Mouse (Mus musculus) cerebellum, adult 9-11 months (tissue): ENCODE data around the gene Olfr732.

ENCODE experiments used
- DNase-seq: peaks from one replicate; pipeline ENCODE4 v3.0.0; 2022

The Olfr732 gene

DNA sequence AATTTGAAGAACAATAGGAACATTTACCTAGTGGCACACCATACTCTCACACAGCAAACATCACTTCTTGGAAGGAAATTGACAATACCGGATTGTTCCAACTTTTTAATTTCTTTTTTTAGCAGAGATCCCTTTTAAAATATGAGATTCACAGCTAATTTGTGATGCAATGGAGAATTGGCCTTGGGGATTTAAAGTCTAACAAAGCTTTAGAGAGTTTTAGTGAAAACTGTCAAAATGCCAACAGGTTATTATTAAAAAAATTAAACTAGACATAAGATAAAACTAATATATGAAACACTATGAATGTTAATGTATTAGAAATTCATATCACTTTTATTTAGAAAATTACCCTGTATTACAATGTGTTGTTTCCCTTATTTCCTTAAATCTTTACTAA, at the start of gene Olfr732:
TSS of gene Olfr732 (minus strand) at position 101 of the 400 bp plus-strand sequence.
- no peak for DNase-seq

DNA sequence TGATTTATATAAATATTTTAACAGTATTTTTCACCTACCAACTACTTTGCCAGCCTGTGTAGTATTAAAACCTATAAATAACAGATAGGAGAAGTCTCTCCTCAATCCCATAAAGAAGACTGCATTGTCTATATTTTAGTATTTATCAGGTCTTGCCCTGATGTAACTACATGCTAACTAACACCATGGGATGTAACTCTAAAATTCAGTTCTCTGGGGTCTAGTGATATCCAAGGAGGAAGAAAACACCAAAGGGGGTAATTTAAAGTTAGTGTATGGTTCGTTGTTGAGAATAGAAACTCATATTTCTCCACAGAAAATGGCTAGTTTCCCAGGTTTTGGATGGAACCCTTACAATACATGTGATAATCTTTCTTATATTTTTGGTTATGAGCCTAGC, 42.7 kb upstream of the Olfr732 start, which contains the start of gene Olfr734:
TSS of gene Olfr734 (minus strand) at position 101 of the 400 bp plus-strand sequence.
- no peak for DNase-seq

DNA sequence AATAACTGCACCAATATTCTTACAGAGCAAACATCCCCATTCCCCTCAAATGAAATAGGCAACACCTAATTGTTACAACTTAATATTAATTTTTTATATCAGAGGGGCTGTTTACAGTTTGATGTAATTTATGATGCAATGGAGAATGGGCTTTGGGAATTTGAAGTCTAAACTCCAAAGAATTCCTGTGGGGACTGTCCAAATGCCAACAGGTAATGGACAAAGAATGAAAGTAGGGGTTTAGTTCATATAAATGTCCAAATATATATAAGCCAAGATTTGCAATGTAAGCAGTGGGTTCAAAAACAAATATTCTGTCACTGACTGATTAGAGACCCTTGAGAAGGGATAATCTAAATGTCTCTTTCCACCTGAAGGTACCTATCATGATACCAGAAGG, 17.4 kb upstream of the Olfr732 start, which contains the start of gene Olfr733:
TSS of gene Olfr733 (minus strand) at position 101 of the 400 bp plus-strand sequence.
- DNase-seq, result no peak

DNA sequence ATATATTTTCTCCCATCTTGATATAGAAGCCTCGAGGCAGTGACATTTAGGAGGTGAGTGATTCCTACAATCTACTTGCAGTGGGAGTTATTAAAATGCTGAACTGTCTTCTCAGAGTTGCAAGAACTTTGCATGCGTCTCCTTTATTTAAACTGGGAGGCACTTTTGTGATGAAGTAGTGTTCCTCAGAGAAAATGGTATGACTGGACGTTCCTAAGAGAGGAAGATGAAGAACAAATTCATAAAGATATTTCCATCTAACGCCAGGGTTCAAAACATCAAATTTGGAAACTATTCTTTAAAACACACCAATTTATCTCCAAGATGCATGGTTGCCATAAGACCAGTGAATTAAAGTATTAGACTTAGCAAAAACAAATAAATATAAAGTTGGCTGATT, 42.2 kb downstream of the Olfr732 start, which contains the start of gene Olfr731:
TSS of gene Olfr731 (minus strand) at position 101 of the 400 bp plus-strand sequence.
- no peak for DNase-seq
